Mouse (Mus musculus) kidney, embryonic 15.5 days (tissue): ENCODE measurements around the gene Erg. TPM values are rescaled to one million over a fixed set of nuclear protein-coding genes. Genes with fewer than 3 reads are reported as not detected.

ENCODE experiments used
- ATAC-seq: fragments of 200-750 bp; cut with Nextera tagmentation; replicated peaks from 2 replicates; pipeline ENCODE4 v1.8.0; 2017; ENCODE audit warnings: moderate TSS enrichment; ENCODE audit not compliant: low FRiP score
- H3K27ac ChIP-seq: fragments of 300-500 bp; sonication (generic); 2 replicates; pipeline ENCODE4 v1.5.1; 2015; ENCODE audit warnings: mild to moderate bottlenecking, inconsistent platforms
- H3K27me3 ChIP-seq: fragments of 300-500 bp; sonication (generic); 2 replicates; pipeline ENCODE4 v1.6.1; 2015; ENCODE audit warnings: inconsistent platforms
- H3K36me3 ChIP-seq: fragments of 300-500 bp; sonication (generic); 2 replicates; pipeline ENCODE4 v1.6.1; 2015; ENCODE audit warnings: inconsistent platforms
- H3K4me1 ChIP-seq: fragments of 300-500 bp; sonication (generic); 2 replicates; pipeline ENCODE4 v1.6.1; 2015; ENCODE audit warnings: inconsistent platforms
- H3K4me2 ChIP-seq: fragments of 300-500 bp; sonication (generic); 2 replicates; pipeline ENCODE4 v1.6.1; 2015; ENCODE audit warnings: moderate library complexity, mild to moderate bottlenecking, inconsistent platforms
- H3K4me3 ChIP-seq: fragments of 300-500 bp; sonication (generic); replicated peaks from 2 replicates; pipeline ENCODE4 v1.5.1; 2015; ENCODE audit warnings: mild to moderate bottlenecking, inconsistent platforms
- H3K9ac ChIP-seq: fragments of 300-500 bp; sonication (generic); 2 replicates; pipeline ENCODE4 v1.6.1; 2015; ENCODE audit warnings: mild to moderate bottlenecking, inconsistent platforms
- H3K9me3 ChIP-seq: fragments of 300-500 bp; sonication (generic); replicated peaks from 2 replicates; pipeline ENCODE4 v1.6.1; 2016; ENCODE audit warnings: inconsistent platforms
- WGBS: fragments of 180-500 bp; shearing (Covaris S2); methylation state at CpG from one replicate; pipeline ENCODE4 v1.1.7; 2015; ENCODE audit warnings: mixed read lengths; 5-methylcytosine and 5-hydroxymethylcytosine counted together
- polyA plus RNA-seq: library from polyadenylated mRNA; unstranded; fragments of >200 nt; fragmentation: Nextera tagmentation; extraction: Ambion mirVana; gene quantifications from 2 replicates; pipeline ENCODE4 v1.2.1, GENCODE M21; 2015

The Erg gene
- polyA plus RNA-seq, 1 experiment from 2014 or later, result 8.4 TPM

DNA sequence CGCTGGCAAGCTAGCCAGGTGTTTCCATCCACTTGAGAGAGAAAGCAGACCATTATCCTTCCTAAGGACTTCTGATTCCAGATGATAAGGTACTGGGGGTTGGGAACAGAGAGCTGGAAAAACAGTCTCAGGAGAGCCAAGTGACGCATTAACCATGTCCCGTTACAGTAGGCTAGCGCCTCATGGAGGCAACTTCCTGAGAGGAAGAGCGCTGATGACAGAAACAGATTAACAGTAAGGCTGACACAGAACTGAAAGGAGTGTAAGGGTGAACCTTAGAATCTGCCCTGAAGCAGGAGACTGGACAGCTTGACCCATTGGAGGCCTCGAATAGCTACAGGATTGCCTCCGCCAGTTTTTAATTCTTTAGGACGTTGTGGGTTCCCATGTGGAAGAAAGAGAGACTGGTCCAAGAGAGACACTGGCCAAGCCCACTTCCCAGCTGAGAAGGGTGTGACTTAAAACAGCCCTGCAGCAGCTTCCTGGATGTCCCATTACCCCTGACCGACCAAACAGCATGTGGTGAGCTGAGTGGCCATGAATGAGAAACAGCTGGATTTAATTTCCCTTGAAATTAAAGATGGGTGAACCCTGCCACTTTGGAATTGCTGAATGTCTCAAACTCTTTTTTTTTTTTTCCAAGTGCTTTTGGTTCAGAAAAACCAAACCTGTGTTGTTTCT, 264.3 kb downstream of the Erg start:
- Histone ChIP-seq H3K27me3 (no peaks in the 10 kb centered on the region), H3K9ac (no peak overlapping the region), H3K36me3 (no peaks in the 10 kb centered on the region), H3K4me2 (no peak overlapping the region), H3K4me3 (no peak overlapping the region), H3K4me1 (0 out of 2 replicates have a peak, but pooled peaks cover 2% of the 10 kb centered on the region), H3K27ac (no peak overlapping the region), H3K9me3 (no peaks in the 10 kb centered on the region)
- ATAC-seq, result no peak
- 47% methylated on average over 9 of the region's 9 CpGs for WGBS

Other genes with a start within 250 kb of the Erg start
- 62.1 and 63.1 TPM in 2 replicates for gene Ets2, start 115.5 kb upstream of the Erg start, polyA plus RNA-seq